Mouse (Mus musculus) heart, postnatal 10 days (tissue): ENCODE data around the gene Hnf1b. TPM values are rescaled to one million over a fixed set of nuclear protein-coding genes. Genes with fewer than 3 reads are reported as not detected.
A peak's percentile ranks its signal among the peaks of the same experiment; 100 is the strongest.

Source experiments
- DNase-seq, 2 experiments: peaks; one replicate each; pipeline ENCODE4 v3.0.0; 2021
- intact Hi-C: fragments of 180-260 bp; cut with DNase I; formaldehyde crosslinking; loops from one replicate; pipeline ENCODE4 v1.15.1; 2025
- total RNA-seq, 2 experiments: library from RNA; stranded (reverse); gene quantifications; 2 replicates each; pipeline ENCODE4 v1.2.3; 2021

Gene Hnf1b
- total RNA-seq, 2 experiments from 2014 or later = not detected

DNA sequence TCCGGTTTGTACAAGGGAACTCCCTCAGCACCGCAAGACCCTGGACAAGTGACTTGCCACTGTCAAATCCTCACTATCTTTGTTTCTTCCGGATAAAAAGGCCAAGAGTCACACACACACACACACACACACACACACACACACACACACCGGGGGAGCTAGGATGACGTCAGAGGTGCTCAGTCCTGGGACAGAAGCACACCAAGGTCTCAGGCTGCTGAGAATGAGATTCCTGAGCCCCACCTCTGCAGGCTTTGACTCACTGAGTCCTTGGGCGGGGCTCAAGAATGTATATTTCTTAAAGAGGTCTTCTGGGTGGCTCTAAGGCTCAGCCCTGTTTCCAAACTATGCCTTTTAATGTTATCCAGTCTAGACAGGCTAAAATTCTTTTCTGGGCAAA, 41.5 kb downstream of the Hnf1b start:
- DNase-seq = no peak
- intact Hi-C loops = no loop called here

DNA sequence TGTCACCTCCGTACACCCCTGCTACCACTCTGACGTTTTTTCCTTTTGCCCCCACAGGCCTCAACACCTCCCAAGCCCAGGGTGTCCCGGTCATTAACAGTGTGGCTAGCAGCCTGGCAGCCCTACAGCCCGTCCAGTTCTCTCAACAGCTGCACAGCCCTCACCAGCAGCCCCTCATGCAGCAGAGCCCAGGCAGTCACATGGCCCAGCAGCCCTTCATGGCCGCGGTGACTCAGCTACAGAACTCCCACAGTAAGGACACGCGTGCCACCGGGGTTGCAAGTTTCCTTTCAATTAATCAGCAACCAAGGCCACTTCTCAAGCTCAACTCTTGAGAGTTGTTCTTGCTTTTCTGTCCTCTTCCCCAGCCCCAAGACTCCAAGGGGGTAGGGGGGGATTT, 43.5 kb downstream of the Hnf1b start:
- intact Hi-C loops = no loop called here
- DNase-seq = no peak

DNA sequence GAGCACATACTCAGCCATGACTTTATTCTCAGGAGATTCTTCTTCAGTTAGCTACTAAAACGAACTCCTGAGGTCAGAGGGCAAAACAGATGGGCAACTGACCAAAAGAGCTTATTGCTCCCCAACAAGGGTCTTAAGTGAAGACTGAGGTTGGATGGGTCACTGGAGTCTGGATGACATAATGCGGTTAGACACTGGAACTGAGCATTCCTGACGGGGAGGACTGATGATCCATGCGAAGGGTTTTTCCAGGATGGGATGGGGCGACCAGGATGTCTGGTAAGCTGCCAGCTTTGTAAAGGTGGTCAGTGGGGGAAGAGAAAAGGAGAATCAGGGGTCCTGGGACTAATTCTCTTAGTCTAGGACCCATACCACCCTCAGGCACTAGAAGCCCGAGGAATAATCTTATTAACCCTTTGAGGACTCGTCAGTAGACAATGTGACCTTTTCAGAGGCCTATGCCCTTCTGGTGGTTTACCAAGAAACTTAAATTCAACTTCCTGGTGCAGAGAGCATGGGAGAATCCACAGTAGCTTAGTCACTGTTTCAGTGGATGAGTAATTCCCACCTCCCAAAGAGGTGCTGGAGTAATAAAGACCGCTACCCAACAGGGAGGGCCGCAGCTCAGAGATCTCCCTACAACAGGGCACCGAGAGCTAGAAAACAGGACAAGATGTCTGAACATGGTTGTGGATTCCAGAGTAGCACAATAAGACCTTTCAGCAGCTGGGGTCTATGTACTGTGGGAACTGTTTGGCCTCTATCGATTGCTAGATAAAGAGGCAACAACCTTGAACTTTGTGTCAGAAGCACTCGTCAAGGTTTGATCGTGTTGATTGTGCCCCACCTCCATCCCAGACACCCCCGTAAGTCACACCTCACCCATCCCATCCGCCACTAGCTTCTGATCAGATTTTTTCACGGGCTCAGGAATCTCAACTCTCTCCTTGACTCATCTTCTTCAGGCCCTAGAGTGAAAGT, 46.9 kb downstream of the Hnf1b start:
- no peak for DNase-seq

GRCm38 (mm10) chr11:83897569-83897968, 47.7 kb downstream of the Hnf1b start:
- no peak for DNase-seq
- intact Hi-C loops = no loop called here

More for the DNA sequence above, 46.9 kb downstream of the Hnf1b start:
- intact Hi-C loops = no loop called here

DNA sequence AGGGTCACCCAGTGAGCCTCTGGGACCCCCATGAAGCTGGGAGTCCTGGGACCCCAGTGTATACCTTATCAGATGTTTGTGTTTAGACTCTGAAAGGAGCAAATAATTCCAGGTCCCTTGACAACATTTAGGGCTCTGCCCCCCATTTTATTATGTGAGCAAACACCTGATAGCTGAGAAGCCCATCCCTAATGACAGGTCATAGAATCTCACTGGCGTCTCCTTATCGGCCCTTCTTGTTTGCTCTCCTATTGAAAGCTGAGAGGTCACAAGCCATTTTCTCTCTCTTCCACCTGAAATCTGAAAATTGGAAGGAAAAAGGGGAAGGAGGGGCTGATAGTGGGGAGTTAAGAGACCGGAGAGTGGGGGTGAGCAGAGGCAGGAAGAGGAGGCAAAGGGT, 52.9 kb downstream of the Hnf1b start:
- intact Hi-C loops = no loop called here
- no peak for DNase-seq

GRCm38 (mm10) chr11:83905756-83906155, 55.9 kb downstream of the Hnf1b start:
- intact Hi-C loops = no loop called here

DNA sequence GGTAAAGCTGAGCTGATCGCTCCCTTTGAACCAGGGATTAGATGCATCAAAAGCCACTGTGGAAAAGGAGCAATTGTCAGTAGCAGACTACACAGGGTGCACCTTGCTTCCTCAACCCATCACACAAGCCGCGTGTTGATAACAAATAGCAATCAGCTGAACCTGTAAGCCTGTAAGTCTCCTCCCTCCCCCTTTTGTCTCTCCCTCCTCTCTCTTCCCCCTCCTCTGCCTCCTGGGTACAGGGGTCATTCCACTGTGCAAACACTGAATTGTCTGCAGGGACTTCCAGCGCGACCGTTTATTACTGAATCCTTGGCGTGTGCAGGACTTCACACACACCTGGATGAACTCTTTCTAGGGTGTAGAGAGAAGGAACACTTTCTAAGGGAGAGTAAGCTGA, 58.5 kb downstream of the Hnf1b start:
- intact Hi-C loops = no loop called here
- no peak for DNase-seq

More at GRCm38 (mm10) chr11:83905756-83906155, 55.9 kb downstream of the Hnf1b start:
- no peak for DNase-seq

DNA sequence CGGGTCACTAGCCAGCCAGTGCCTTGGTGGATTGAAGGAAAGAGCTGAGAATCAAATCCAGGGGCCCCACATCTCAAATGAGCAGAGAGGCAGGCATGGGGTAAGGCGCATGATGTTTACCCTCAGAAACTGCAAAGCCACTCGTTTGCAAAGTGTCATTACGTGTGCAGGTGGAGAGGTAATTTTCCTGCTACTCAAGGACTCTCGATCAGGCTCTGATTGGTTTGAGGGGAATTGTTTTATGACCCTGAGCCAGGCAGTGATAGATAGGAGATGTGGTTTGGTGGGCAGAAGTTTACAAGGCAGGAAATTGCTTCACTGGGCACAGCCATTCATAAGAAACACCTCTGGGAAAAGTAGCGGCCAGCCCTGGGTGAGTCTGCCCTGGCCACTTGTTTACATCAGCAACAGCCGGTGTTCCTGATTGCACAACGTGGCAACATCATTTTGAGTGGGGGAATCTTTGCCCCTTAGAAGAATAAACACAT, 64.0 kb downstream of the Hnf1b start:
- no peak for DNase-seq
- intact Hi-C loops = no loop called here

- intact Hi-C loops = no loop called here
- DNase-seq = no peak
Observed at GRCm38 (mm10) chr11:83914501-83914900, 64.6 kb downstream of the Hnf1b start.

GRCm38 (mm10) chr11:83922600-83922999, 72.7 kb downstream of the Hnf1b start:
- DNase-seq = no peak
- intact Hi-C loops = no loop called here

DNA sequence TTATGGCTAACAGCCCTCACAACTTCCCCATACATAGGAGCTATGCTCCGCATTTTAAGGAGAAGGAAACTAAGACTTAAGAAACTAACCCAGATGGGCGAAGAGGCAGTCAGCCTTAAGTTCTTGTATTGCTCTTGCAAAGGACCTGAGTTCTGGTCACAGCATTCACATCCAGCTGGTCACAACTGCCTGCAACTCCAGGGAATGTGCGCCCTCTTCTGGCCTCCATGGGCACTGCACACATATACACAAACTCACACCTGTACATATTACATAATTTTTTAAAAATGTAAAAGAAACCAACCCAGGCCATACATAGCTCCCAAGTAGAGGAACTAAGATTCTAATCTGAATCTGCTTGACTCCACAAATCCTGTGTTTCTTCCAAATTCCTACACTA, 77.2 kb downstream of the Hnf1b start:
- peak in 1 of 2 experiments; percentile 10 for DNase-seq
- intact Hi-C loops = no loop called here

DNA sequence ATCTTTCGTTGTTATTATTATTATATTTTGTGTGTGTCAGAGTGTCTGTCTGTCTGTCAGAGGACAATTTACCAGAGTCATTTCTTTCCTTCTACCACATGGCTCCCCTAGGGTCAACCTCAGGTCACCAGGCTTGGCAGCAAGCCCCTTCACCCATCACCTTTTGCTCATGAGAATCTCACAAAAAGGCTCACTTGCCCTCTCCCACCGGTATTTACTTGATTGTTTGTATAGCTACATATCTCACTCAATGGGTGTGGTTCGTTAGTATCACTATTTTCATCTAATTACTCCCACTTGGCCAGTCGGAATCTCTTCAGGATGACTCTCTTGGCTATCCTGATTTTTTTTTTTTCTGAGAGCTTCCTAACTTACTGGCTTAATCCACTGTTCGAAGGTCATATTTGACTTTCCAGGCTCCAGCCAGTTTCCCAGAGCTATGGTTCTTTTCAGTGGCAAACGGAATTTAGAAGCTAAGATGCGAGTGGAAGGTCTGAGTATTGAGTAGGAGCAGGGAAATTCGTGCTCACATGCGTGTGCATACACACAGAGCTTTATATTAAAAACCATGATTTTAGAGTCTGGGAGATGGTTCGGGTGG, 82.7 kb downstream of the Hnf1b start:
- intact Hi-C loops = no loop called here
- DNase-seq = no peak

- DNase-seq = no peak
- intact Hi-C loops = no loop called here
Observed at GRCm38 (mm10) chr11:83933376-83933775, 83.5 kb downstream of the Hnf1b start.

- intact Hi-C loops = loop anchor here (1.0 to 5.0 kb wide), 2 partner anchors 134 to 151 kb away; no protein-coding TSS in a partner anchor
Observed at GRCm38 (mm10) chr11:83935986-83936665, 86.3 kb downstream of the Hnf1b start.

GRCm38 (mm10) chr11:83938556-83938955, 88.7 kb downstream of the Hnf1b start:
- intact Hi-C loops = loop anchor here (5.0 kb wide), 1 partner anchor 136 kb away; no protein-coding TSS in a partner anchor

More at GRCm38 (mm10) chr11:83935986-83936665, 86.3 kb downstream of the Hnf1b start:
- peak; percentile 75 to 86 for DNase-seq

GRCm38 (mm10) chr11:83941950-83942840, 92.3 kb downstream of the Hnf1b start, which contains the start of gene Ddx52:
Gene Ddx52, plus strand, starts transcription at chr11:83942062.
- intact Hi-C loops = no loop called here

More at GRCm38 (mm10) chr11:83938556-83938955, 88.7 kb downstream of the Hnf1b start:
- DNase-seq = no peak

More at GRCm38 (mm10) chr11:83941950-83942840, 92.3 kb downstream of the Hnf1b start, which contains the start of gene Ddx52:
- peak; percentile 91 to 95 for DNase-seq
